Mouse (Mus musculus): Measurements from ENCODE around the gene Crybb1.

Crybb1 gene

GRCm38 (mm10) chr5:112227354-112227753 lies 28.3 kb upstream of the Crybb1 start:
- CTCF ChIA-PET, result interaction anchor here in 1 of 4 experiments (1.1 kb wide), 1 partner anchor 13 kb away, joined by 4 read pairs; no protein-coding TSS in a partner anchor

GRCm38 (mm10) chr5:112227898-112228239 lies 27.7 kb upstream of the Crybb1 start:
- POLR2A ChIA-PET, result interaction anchor here in 1 of 4 experiments (1.4 kb wide), 1 partner anchor 12 kb away, joined by 6 read pairs; no protein-coding TSS in a partner anchor
- CTCF ChIA-PET, result interaction anchor here in 2 of 4 experiments (0.5 to 1.3 kb wide), 3 partner anchors 13 to 89 kb away, joined by 3 to 5 read pairs (median 4); no protein-coding TSS in a partner anchor

More at GRCm38 (mm10) chr5:112227354-112227753, 28.3 kb upstream of the Crybb1 start:
- POLR2A ChIA-PET, result interaction anchor here in 1 of 4 experiments (1.4 kb wide), 1 partner anchor 12 kb away, joined by 6 read pairs; no protein-coding TSS in a partner anchor

GRCm38 (mm10) chr5:112228240-112229076 lies 27.2 kb upstream of the Crybb1 start:
- ChIA-PET POLR2A (interaction anchor here in 1 of 4 experiments (0.6 to 1.3 kb wide), 3 partner anchors 11 to 24 kb away, joined by 3 to 7 read pairs (median 3); partner anchors contain the start of gene Cryba4), CTCF (interaction anchor here in 3 of 4 experiments (0.5 to 1.3 kb wide), 4 partner anchors 12 to 88 kb away, joined by 3 to 5 read pairs (median 4); no protein-coding TSS in a partner anchor)

GRCm38 (mm10) chr5:112235806-112236205 lies 19.8 kb upstream of the Crybb1 start:
- POLR2A ChIA-PET, result no interaction called here
- CTCF ChIA-PET, result interaction anchor here in 1 of 4 experiments (0.9 kb wide), 1 partner anchor 58 kb away, joined by 8 read pairs; no protein-coding TSS in a partner anchor

GRCm38 (mm10) chr5:112236631-112237030 lies 19.0 kb upstream of the Crybb1 start:
- POLR2A ChIA-PET, result interaction anchor here in 2 of 4 experiments (0.7 to 1.4 kb wide), 3 partner anchors 23 to 311 kb away, joined by 3 to 5 read pairs (median 3); no protein-coding TSS in a partner anchor
- CTCF ChIA-PET, result interaction anchor here in 1 of 4 experiments (0.6 to 1.0 kb wide), 3 partner anchors 10 to 58 kb away, joined by 5 to 8 read pairs (median 5); no protein-coding TSS in a partner anchor

- POLR2A ChIA-PET, result interaction anchor here in 3 of 4 experiments (0.5 to 1.4 kb wide), 3 partner anchors 39 to 158 kb away, joined by 3 to 6 read pairs (median 3); no protein-coding TSS in a partner anchor
- CTCF ChIA-PET, result interaction anchor here in 2 of 4 experiments (0.7 to 1.3 kb wide), 5 partner anchors 24 to 862 kb away, joined by 3 to 5 read pairs (median 3); no protein-coding TSS in a partner anchor
Observed at GRCm38 (mm10) chr5:112237439-112237838, 18.2 kb upstream of the Crybb1 start.

- ChIA-PET CTCF (interaction anchor here in 1 of 4 experiments (1.0 to 1.3 kb wide), 2 partner anchors 25 to 862 kb away, joined by 3 read pairs; no protein-coding TSS in a partner anchor), POLR2A (interaction anchor here in 2 of 4 experiments (0.6 to 1.4 kb wide), 2 partner anchors 38 to 677 kb away, joined by 3 read pairs; no protein-coding TSS in a partner anchor)
Observed at GRCm38 (mm10) chr5:112237866-112238570, 17.6 kb upstream of the Crybb1 start.

- POLR2A ChIA-PET, result interaction anchor here in 1 of 4 experiments (0.6 kb wide), 1 partner anchor 678 kb away, joined by 3 read pairs; no protein-coding TSS in a partner anchor
- CTCF ChIA-PET, result no interaction called here
Observed at GRCm38 (mm10) chr5:112238781-112239482, 16.7 kb upstream of the Crybb1 start.

- ChIA-PET POLR2A (interaction anchor here (0.6 to 2.0 kb wide), 16 partner anchors 11 to 476 kb away, joined by 3 to 6 read pairs (median 4); partner anchors contain the start of gene Tpst2 (in 3 of the 4)), CTCF (interaction anchor here (0.5 to 2.0 kb wide), 69 partner anchors 8 to 1709 kb away, joined by 3 to 35 read pairs (median 4); partner anchors contain the start of gene Tpst2 (in 3 of the 4))
Observed at GRCm38 (mm10) chr5:112240761-112241160, 14.9 kb upstream of the Crybb1 start.

- ChIA-PET POLR2A (interaction anchor here in 2 of 4 experiments (0.7 to 2.0 kb wide), 6 partner anchors 12 to 375 kb away, joined by 3 to 5 read pairs (median 4); partner anchors contain the start of gene Tpst2 (in 1 of the 2)), CTCF (interaction anchor here in 3 of 4 experiments (0.6 to 2.0 kb wide), 6 partner anchors 11 to 94 kb away, joined by 3 to 11 read pairs (median 6); no protein-coding TSS in a partner anchor)
Observed at GRCm38 (mm10) chr5:112241849-112242248, 13.8 kb upstream of the Crybb1 start.

- POLR2A ChIA-PET, result interaction anchor here in 3 of 4 experiments (0.6 to 2.0 kb wide), 7 partner anchors 12 to 376 kb away, joined by 3 to 6 read pairs (median 4); partner anchors contain the start of genes Sez6l (in 1 of the 3) and Tpst2 (in 1 of the 3)
- CTCF ChIA-PET, result interaction anchor here in 2 of 4 experiments (0.8 to 1.6 kb wide), 3 partner anchors 18 to 93 kb away, joined by 3 to 7 read pairs (median 5); no protein-coding TSS in a partner anchor
Observed at GRCm38 (mm10) chr5:112242361-112242778, 13.2 kb upstream of the Crybb1 start.

- CTCF ChIA-PET, result interaction anchor here in 3 of 4 experiments (0.6 to 1.7 kb wide), 7 partner anchors 15 to 1585 kb away, joined by 3 to 8 read pairs (median 5); no protein-coding TSS in a partner anchor
- POLR2A ChIA-PET, result interaction anchor here in 2 of 4 experiments (0.6 to 1.1 kb wide), 4 partner anchors 23 to 334 kb away, joined by 3 to 6 read pairs (median 4); partner anchors contain the start of genes Sez6l (in 1 of the 2), Tfip11 (in 1 of the 2) and Tpst2 (in 1 of the 2)
Observed at GRCm38 (mm10) chr5:112243041-112243440, 12.6 kb upstream of the Crybb1 start.

GRCm38 (mm10) chr5:112243539-112244274 lies 11.9 kb upstream of the Crybb1 start:
- ChIA-PET CTCF (interaction anchor here (0.6 to 1.7 kb wide), 9 partner anchors 15 to 1584 kb away, joined by 3 to 16 read pairs (median 4); no protein-coding TSS in a partner anchor), POLR2A (interaction anchor here in 3 of 4 experiments (0.6 to 2.3 kb wide), 4 partner anchors 32 to 226 kb away, joined by 3 to 4 read pairs (median 4); partner anchors contain the start of genes Tpst2 (in 2 of the 3) and Tfip11 (in 1 of the 3))

- ChIA-PET POLR2A (interaction anchor here in 2 of 4 experiments (0.7 to 2.3 kb wide), 2 partner anchors 32 to 226 kb away, joined by 3 to 4 read pairs; partner anchors contain the start of gene Tpst2 (in 1 of the 2)), CTCF (interaction anchor here in 3 of 4 experiments (0.6 to 1.7 kb wide), 5 partner anchors 16 to 210 kb away, joined by 3 to 16 read pairs (median 4); no protein-coding TSS in a partner anchor)
Observed at GRCm38 (mm10) chr5:112244275-112244562, 11.4 kb upstream of the Crybb1 start.

GRCm38 (mm10) chr5:112244890-112245615 lies 10.6 kb upstream of the Crybb1 start:
- CTCF ChIA-PET, result interaction anchor here in 1 of 4 experiments (1.7 kb wide), 1 partner anchor 17 kb away, joined by 3 read pairs; no protein-coding TSS in a partner anchor
- POLR2A ChIA-PET, result interaction anchor here in 1 of 4 experiments (1.9 to 2.3 kb wide), 2 partner anchors 21 to 31 kb away, joined by 4 to 8 read pairs; partner anchors contain the start of gene Tpst2

Measured in embryonic stem cell, embryonic (primary cell).